Mouse (Mus musculus) heart, postnatal 4 days (tissue): ENCODE measurements around the gene Abca2. TPM values are rescaled to one million over a fixed set of nuclear protein-coding genes. Genes with fewer than 3 reads are reported as not detected.

Experiments used
- DNase-seq: peaks from one replicate; pipeline ENCODE4 v3.0.0; 2021
- total RNA-seq, 2 experiments: library from RNA; stranded (reverse); gene quantifications; 2 replicates each; pipeline ENCODE4 v1.2.3; 2021

Gene Abca2
- total RNA-seq, 2 experiments from 2014 or later = 19.4 to 20.7 TPM

DNA sequence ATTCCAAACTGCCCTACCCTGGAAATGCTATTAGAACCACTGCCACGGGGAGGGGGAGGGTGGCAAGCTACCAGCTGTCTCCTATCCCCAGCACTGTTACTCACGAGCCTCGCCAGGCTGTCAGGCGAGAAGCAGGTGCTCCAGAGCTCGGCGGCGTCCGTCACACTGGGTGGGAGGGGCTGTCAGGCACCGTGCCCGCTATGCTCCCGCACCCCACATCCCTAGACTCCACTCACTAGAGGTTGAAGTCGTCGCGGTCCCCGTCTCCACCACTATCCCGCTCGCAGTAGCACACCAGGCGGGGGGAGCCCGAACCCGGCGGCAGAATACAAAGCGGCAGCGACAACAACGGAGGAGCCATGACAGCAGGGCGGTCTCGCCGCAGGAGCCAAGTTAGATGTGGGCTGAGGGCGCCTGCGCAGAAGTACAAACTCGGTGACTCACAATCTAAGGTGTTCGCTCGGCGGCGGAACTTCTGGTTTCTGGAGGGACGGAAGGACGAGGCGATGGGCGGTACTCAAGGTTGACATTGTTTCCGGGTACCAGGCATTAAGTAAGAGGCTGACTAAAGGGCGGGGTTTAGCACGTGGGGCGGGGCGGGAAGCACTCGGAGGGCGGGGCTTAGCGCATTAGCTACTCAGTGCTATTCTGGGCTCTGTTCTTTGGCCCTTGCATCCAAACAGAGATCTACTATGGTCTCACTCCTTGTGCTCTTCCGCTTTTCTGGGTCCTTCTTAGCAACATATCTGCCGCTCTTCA lies 32.2 kb downstream of the Abca2 start, which contains the start of gene Paxx:
Paxx (minus strand) TSS at position 544 of the 759 bp plus-strand sequence.
- DNase-seq = peak; percentile 93

DNA sequence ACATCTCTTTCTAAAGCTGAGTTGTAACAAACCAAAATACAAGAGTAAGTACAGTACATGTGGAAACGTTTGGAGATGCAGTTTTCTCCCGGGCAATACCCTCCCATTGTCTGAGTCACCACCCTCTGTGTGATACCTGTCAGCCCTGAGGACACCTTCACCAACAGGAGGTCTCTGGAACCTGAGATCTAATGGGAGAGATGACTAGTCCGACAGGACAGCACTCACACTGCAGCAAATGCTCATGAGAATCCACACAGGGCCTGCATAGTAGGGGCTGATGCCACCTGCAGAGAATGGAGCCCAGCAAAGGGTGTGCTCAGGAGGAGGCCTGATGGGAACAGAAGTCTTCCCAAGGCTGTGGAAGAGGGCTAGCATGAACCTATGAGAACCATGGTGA lies 32.9 kb downstream of the Abca2 start:
- DNase-seq = no peak

DNA sequence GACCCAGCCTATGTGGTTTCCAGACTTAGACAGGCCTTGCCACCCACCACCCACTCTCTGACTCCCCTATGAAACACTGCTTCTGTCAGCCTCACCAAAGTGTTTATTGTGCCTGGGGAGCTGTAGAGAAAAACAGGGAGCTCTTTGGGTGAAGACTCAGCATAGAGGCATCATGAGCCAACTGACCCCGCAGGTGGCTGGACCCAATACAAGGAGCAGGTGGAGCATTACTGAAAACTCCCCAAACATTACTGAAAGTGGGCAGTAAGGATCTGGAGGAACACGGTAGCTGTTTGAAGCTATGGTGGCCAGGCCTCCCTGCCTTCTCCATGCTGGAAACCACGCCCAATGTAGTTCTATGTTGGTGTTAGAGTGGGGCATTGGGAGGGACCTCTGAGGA lies 35.1 kb downstream of the Abca2 start:
- DNase-seq = no peak

DNA sequence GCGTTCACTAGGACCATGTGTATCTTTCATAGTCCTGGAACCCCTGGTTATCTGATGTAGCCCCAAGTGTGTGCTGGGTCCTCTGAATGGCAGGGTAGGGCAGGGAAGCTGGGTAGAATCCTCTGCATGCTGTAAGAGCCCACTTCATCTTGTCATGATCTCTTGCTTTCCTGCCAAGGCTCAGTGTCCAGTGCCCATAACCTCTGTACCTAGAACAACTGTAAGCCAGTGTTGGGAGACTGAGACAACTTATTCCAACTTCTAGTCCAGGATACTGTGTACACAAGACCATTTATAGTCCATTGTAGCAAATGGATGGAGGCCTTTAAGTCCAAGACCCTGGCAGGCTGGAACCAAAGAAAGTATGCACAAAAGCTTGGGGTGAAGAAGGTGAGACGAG lies 36.8 kb downstream of the Abca2 start:
- DNase-seq = no peak

DNA sequence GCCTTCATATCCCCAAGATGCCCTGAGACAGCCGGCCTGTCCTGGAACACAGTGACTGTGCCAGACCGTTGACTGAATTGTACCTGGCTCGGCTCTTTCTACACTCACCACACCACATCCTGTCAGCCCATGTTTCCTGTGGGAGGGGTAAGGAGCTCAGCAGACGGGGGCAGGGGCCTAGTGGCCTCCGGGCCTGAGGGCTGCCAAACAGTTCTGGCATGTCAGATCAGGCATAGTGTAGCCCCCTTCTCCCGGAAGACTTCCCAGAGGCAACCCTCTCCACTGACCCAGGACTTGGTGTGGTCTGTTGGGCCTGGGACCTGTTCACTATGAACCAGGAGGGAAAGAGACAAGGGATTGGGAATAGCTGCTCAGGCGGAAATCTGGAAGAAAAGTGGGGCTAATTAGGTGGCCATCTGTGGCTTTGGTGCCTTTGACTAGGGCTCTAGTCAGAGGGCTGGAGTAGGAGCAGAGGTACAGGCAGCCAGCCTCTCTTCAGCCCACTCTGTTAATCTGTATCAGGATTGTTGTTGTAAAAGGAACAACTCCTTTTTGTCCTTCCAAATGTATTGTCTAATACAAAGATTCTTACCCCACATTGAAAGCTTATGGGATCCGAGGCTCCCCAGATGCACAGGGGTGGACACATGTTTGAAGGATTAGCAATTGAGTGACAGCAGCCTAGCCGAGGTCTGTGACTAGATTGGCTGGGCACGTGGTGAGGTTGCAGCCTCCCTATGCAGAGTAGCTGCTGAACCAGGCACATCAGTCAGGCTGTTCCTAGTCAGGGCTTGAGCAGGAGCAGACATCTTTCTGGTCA lies 37.5 kb downstream of the Abca2 start:
- DNase-seq = no peak

DNA sequence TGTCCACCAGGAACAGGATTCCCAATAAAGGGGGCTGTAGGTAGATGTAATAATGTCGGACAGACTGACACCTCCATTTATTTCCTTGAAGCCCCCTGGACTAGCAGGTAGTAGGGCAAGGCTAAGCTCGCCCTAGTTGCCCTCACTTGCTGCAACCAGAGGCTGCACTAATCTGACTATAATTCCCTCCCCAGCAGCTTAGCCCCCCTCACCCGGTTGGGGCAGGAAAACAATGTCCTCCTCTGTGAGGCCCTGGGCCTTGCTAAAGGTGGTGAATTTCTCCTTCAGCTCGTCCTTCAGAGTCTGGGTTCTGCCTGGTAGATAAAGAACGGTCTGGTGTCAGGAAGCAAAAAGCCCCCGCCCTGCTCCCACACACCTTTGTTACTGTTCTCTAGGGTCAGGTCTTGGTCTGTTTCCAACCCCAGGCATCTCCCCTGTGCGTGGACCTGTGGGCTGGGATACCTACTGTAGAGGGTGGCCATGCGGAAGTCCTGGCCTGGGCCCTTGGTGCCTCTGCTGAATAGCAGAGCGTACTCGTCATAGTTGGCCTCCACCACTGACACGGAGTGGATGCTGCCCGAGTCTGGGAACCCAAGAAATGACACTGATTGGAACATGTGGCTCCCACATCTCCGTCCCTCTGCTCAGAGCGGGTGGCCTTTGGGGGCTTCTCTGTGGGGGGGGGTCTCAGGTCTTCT lies 39.3 kb downstream of the Abca2 start:
- DNase-seq = peak; percentile 53

DNA sequence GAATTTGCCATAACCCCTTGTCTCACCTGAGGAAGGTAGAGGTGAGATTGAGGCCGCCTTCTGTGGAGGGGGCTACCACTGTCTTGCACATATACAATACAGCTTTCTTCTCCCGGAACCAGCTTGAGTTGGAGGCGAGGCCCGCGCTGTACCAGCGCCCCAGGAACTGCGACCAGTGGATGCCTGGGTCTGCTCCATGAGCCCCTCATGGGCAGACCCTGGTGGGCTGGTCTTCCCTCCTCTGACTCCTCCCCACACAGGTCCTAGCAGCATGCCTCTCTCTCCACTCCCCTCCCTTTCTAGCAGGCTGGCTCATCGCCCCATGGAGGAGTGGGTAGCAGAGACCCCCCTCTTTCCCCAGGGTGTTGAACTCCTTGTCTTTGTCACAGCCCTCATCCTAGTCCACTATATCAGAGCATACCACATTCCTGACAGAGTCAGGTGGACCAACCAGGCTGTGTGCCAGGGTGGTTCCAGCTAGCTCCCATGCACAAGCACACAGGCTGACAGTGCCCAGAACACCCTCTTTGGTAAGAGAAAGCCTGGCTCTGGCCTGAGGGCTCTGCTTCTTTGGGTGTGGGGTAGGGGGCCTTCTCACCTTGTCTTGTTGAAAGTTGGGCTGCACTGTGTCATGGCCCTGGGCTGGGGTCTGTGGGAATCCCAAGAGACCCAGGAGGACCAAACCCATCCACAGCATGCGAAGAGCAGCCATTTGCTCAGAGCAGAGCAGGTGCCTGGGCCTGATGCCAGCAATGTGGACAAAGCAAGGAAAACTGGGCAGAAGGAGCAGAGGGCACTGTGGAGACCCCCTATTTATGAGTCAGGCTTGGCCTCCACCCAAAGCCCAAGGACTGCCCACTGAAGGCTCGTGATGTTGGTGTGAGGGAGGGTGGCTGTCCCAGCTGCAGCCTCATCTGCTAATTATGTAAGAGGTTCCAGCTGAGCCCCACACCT lies 40.7 kb downstream of the Abca2 start:
- peak; percentile 78 for DNase-seq

DNA sequence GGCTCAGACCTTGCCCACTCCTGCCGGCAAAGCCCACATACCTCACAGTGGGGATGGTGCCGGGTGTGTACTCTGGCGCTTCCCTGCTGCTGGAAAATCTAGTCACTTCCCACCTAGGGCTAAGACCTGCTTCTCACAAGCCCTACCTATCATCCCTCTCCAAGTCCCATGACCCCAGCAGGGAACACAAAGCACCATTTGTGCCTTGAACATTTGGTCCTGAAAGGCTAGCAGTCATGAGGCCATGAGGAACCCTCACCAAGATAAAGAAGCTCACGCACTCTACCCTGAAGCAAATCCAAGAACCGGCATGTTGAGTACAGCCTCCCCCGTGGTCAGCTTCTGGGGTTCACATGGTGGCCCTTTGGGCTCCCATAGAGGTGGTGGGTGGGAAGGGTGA lies 41.5 kb downstream of the Abca2 start, which contains the start of gene Ptgds:
Ptgds (minus strand) TSS at position 78 of the 400 bp plus-strand sequence.
- DNase-seq = no peak

DNA sequence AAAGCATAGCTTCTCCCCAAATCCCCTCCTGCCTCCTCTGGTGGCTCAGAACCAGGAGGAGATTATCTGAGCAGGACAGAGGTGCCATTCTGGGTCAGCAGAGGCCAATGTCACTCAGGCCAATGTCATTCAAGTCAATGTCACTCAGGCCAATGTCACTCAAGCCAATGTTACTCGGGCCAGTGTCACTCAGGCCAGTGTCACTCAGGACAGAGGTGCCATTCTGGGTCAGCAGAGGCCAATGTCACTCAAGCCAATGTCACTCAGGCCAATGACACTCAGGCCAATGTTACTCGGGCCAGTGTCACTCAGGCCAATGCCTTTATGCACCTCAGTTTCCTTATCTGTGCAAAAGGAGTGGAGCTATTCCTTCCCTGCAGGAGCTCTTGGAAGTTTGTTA lies 44.0 kb downstream of the Abca2 start:
- DNase-seq = no peak

DNA sequence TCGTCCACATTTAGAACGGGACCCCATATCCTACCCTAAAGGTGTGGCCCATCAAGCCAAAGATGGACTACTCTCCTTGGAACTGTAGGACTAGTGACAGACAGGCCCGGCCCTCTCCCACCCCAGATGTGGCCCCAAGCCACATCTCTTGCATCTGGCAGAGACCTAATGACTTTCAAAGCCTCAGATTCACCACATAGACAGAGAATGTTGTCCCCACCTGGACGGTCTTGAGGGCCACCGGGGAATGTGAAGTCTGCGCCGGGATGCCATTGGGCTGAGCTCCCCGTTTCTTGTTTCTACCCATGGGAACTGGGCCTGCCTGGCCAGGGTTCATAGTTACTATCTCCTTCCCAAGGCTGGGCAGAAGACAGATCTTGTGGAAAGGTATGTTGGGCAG lies 49.0 kb downstream of the Abca2 start:
- no peak for DNase-seq

DNA sequence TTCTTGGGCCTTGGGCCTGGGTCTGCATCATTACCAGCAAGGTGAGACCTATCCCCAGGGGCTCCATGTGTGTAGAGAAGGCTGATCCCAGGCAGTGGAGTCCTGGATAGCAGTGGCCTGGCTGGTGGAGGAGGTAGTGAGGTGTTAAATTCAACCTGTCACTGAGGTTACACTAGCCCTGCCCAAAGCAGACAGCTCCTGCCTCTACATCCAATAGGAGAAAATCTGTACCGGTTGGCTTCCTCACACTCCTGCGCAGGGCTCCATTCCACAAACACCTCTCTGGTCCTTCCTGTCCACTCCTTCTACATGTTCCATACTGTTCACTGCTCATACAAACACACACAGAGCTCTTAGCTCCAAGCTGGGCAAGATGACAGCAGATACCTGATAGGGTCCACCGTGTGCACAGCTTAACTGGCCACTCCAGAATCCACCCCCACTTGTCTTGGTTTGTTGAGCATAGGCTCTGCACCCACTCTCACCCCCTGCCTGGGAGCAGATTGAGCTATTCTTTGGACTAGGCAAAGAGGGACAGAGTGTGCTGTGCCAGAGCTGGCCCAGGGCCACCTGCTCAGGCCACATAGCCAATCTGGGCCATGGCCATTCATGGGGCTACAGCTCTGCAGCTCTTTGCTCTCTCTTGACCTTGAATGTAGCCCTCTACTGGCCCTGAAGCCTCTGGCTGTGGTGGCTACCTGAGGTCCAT lies 49.6 kb downstream of the Abca2 start:
- DNase-seq = no peak

DNA sequence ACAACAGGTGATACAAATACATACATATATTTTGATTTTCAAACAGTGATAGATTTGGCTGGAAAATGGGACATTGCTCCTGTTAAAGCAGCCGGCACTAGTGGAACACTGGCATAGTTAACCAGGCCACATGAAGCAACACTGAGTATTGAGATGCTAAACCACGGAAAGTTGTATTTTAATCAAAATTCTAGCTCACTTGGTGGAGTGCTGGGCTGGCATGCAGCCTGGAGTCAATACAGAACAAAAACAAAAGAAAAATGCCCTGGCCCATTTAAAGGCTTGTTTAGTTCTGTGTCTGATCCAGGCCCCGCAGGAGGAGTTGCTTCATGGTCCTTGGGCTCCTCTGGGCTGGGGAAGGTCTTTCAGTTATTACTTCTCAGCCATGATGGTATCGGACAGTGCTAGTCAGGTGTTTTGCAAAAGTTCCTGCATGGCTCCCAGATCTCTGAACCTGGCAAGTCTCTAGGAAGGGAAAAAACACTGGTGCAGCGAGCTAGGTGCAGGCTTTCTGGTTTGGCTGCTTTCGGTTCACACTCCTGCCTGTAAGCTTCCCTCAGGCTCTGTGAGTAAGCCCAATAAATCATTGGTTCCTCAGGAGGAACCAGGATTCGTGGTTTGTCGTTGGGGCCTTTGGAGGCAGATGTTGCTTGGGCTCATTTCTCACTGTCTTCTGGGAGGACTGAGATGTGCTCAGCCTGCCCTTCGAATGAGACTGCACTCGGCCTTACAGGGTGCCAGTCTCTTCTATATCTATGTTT lies 51.2 kb downstream of the Abca2 start:
- no peak for DNase-seq

DNA sequence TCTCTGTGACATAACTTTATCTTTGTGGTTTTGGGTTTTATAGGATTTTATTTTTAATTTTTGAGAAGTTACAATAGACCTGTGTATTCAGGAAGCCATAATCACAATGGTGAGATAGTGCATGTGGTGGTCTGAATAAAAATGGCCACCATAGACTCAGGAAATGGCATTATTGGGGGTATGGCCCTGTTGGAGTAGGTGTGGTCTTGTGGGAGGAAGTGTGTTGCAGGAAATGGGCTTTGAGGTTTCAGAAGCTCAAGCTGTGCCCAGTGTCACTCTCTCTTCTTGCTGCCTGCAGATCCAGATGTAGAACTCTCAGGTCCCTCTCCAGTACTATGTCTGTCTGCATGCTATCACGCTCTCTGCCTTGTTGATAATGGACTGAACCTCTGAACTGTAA lies 52.0 kb downstream of the Abca2 start:
- DNase-seq = no peak

DNA sequence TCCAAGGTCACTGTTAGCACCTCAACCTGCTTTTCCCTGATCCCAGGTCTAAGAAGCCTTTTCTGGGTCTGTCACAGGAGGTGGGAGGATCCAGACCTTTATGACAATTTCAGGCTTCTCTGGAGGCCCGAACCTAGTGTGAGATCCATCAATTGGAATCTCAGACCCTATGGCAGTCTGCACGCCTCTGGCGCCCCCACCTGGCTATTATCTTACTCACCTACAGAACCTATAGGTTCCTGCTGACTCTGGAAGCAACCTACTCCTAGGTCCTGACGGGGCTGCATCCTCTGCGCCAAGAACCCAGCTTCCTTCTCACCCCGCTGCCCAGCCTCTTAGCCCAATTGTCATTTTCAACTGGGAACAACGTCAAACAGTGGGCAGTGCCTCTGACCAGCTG lies 54.5 kb downstream of the Abca2 start:
- DNase-seq = peak; percentile 44

DNA sequence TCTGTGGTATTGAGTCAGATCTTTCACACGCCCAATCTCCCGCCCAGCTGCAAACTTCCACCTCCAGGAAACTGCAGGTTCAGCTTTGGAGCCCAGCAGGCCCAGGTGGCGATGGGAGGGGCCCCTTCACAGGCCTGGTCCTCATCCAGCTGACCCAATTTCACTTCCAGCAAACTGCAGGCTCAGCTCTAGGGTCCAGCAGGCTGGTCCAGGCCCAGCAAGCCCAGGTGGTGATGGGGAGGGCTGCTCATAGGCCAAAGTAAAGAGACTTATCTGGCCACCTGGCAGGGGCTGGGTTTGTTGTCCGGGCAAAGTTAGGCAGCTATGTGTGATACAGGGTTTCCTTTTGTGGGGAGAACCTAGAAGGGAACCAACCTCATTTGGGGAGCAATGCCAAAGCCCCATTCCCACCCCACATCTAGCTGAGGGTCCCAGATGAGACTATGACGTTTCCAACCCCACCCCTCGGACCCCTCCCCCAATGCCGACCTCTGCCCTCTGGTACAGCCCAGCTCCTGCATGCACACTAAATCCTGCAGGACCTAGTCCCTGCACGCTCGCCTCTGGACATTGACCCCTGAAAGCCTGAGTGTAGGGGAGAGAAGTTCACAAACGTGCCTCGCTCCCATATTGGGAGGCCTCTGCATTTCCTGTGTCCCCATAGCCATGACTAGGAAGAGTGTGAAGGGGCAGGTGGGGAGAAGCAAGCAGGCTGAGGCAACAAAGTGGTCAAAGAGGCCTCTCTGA lies 56.6 kb downstream of the Abca2 start:
- DNase-seq = no peak

DNA sequence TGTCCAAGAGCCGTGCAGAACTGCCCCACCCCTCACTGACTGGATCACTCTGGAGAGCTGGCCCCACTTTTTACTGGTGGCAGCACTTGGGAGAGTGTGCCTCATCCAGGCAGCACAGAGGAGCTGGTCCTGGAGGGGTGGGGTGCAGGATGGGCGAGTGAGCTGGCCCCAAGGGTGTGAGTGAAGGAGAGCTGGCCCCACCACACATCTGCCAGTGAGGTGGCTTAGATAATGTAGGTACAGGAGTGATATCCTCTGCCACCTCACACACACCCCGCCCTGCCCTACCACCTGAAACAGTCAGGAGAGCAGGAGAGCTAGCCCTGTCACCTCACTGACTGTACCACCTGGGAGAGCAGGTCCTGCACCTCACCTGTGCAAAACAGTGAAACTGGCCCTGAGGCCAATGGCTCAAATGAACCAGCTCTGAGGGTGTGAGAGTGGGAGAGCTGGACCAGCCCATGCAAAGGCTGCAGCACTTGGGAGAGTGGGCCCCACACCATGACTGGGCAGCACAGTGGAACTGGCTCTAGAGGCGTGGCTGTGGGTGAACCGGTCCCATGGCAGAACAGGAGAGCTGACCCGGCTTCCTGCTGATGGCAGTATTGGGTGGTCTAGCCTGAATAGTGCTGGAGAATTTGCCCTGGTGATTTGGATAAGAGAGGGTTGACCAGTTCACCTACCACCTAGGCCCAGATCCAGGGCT lies 59.6 kb downstream of the Abca2 start:
- no peak for DNase-seq

DNA sequence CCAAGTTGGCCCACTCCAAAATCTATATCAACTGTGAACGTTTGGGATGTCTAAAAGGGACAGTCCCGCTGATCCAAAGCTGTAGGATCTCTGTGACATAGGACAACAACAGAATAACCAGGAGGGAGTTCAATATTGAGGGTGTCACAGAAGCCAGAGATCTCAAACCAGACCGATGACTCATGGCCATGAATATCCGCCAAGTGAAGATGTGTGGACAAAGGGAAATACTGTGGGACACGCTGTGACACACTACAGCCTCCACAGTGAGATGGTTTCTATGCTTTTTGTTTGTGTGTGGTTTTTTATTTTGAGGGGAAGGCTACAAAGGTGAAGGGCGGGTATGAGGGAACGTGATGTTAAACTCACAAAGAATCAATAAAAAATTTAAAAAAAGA lies 60.2 kb downstream of the Abca2 start:
- no peak for DNase-seq

DNA sequence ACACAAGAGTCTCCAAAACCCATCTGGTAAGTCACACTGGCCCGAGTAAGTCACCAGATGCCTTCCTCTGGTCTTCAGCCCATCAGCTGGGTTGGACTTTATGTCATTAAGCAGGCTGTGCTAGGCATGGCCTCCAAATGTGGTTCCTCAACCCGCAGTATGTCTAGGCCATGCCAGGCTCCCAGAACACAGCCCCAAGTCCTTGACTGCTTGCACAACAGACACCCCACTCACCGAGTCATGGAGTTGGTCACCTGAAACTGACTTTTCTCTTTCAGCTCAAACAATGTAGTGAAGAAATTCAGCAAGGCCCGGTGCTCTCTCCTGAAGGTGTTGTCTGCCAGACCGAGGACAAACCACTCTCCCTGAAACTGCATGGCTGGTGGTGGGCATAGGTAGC lies 64.5 kb downstream of the Abca2 start:
- DNase-seq = no peak

DNA sequence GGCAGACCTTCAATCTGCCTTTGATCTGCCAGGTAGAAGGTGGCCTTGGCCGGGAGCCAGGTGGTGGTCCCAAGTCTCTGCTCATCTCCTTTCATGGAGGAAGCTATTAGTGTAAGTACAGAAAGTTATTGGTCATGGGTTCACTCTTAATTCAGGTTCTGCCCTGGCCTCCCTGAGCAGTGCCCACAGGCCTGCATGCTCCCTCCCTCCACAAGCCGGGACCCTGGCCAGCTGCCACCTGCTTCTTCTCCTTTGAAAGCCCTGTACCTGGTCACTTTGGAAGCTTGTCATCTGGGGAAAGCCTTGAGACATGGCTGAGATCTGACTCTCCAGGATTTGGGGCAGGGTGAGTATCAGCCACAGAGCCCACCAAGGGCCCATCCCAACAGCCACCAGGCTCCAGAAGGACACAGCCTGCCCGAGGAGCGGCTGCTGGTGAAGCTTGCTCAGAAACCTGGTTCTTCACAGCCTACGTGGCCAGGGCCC lies 65.0 kb downstream of the Abca2 start, which contains the start of gene Lcn12:
Lcn12 (minus strand) TSS at position 436 of the 486 bp plus-strand sequence.
- DNase-seq = no peak
